Mouse (Mus musculus) small intestine, adult 2 months (tissue): ENCODE measurements around the gene Sec24a. TPM values are rescaled to one million over a fixed set of nuclear protein-coding genes. Genes with fewer than 3 reads are reported as not detected.
"Not testable (repeated sequence)": the region's sequence is repeated elsewhere in the genome, so short reads cannot be mapped to it uniquely, and the experiment has no call there.

Source experiments
- H3K27ac ChIP-seq: fragments of 200-500 bp; 2 replicates; pipeline ENCODE4 v1.5.1; 2012; ENCODE audit warnings: low read depth, low read length, control low read depth, inconsistent platforms; ENCODE audit not compliant: insufficient read depth
- H3K27me3 ChIP-seq: fragments of 200-500 bp; 2 replicates; pipeline ENCODE4 v1.6.1; 2012; ENCODE audit warnings: mild to moderate bottlenecking, moderate library complexity, low read length, inconsistent platforms; ENCODE audit not compliant: control insufficient read depth, insufficient read depth
- H3K36me3 ChIP-seq: fragments of 200-500 bp; 2 replicates; pipeline ENCODE4 v1.6.1; 2012; ENCODE audit warnings: mild to moderate bottlenecking, low read length, control low read depth, inconsistent platforms; ENCODE audit not compliant: control insufficient read depth, insufficient read depth
- H3K4me1 ChIP-seq: fragments of 200-500 bp; 2 replicates; pipeline ENCODE4 v1.6.1; 2012; ENCODE audit warnings: low read length, inconsistent platforms, mixed read lengths; ENCODE audit not compliant: control insufficient read depth, insufficient read depth, insufficient read length
- H3K4me3 ChIP-seq: fragments of 200-500 bp; 2 replicates; pipeline ENCODE4 v1.5.1; 2012; ENCODE audit warnings: low read depth, mild to moderate bottlenecking, control low read depth, inconsistent platforms, low read length, moderate library complexity
- CTCF ChIP-seq: fragments of 200-500 bp; IDR thresholded peaks from 2 replicates; pipeline ENCODE4 v1.5.1; 2012; ENCODE audit warnings: low read depth, mild to moderate bottlenecking, control low read depth, inconsistent platforms, low read length, moderate library complexity, mixed read lengths; ENCODE audit not compliant: insufficient replicate concordance, insufficient read length; ENCODE audit errors: extremely low read depth
- POLR2A ChIP-seq: fragments of 200-500 bp; IDR thresholded peaks from 2 replicates; pipeline ENCODE4 v1.6.1; 2012; ENCODE audit warnings: low read depth, mild to moderate bottlenecking, control low read depth, inconsistent platforms, low read length, moderate library complexity
- WGBS: fragments of 180-500 bp; shearing (Covaris S2); methylation state at CpG from one replicate; pipeline ENCODE4 v1.1.7; 2018; 5-methylcytosine and 5-hydroxymethylcytosine counted together
- polyA plus RNA-seq: library from polyadenylated mRNA; depleted of rRNA; stranded (reverse); fragments of >200 nt; gene quantifications from 2 replicates; pipeline ENCODE4 v1.2.3, GENCODE M21; 2012

Gene Sec24a
- polyA plus RNA-seq, 1 experiment, result 56.9 TPM

- Histone ChIP-seq H3K27me3 (no peaks in the 10 kb centered on the region), H3K27ac (peak overlapping the region; percentile 68; the same call in 1 of the 2 replicates), H3K4me3 (no peak overlapping the region), H3K4me1 (peaks cover 11% of the 10 kb centered on the region; the same call in 1 of the 2 replicates), H3K36me3 (no peaks in the 10 kb centered on the region)
- WGBS, result 40% methylated on average over 6 of the region's 6 CpGs
- no peak for TF ChIP-seq CTCF
- no peak for TF ChIP-seq POLR2A
Measured at GRCm38 (mm10) chr11:51759941-51760657, 3.3 kb downstream of the Sec24a start.

- H3K27me3 ChIP-seq, result no peaks in the 10 kb centered on the region
- 13% methylated on average over 2 of the region's 2 CpGs for WGBS
- TF ChIP-seq CTCF (no peak), POLR2A (no peak)
- no peaks in the 10 kb centered on the region for H3K36me3 ChIP-seq
- peak overlapping the region; percentile 68 for H3K27ac ChIP-seq
- peaks cover 11% of the 10 kb centered on the region; the same call in 1 of the 2 replicates for H3K4me1 ChIP-seq
- no peak overlapping the region for H3K4me3 ChIP-seq
Measured at GRCm38 (mm10) chr11:51759251-51759650, 4.2 kb downstream of the Sec24a start.

- peaks cover 11% of the 10 kb centered on the region; the same call in 1 of the 2 replicates for H3K4me1 ChIP-seq
- 89% methylated on average over 5 of the region's 5 CpGs for WGBS
- not testable (repeated sequence) for H3K27me3 ChIP-seq, H3K4me3 ChIP-seq, H3K36me3 ChIP-seq
- H3K27ac ChIP-seq, result peak overlapping the region; percentile 66; the same call in 1 of the 2 replicates
Measured at GRCm38 (mm10) chr11:51758207-51758606, 5.2 kb downstream of the Sec24a start.

- 39% methylated on average over 5 of the region's 5 CpGs for WGBS
- Histone ChIP-seq H3K4me1 (peaks cover 11% of the 10 kb centered on the region; the same call in 1 of the 2 replicates), H3K4me3 (no peak overlapping the region), H3K36me3 (peaks cover 4% of the 10 kb centered on the region; the same call in 1 of the 2 replicates), H3K27ac (peak overlapping the region; percentile 96), H3K27me3 (no peaks in the 10 kb centered on the region)
- no peak for TF ChIP-seq POLR2A
- TF ChIP-seq CTCF, result no peak
Measured at GRCm38 (mm10) chr11:51757625-51758024, 5.8 kb downstream of the Sec24a start.

GRCm38 (mm10) chr11:51757023-51757422 is 6.4 kb downstream of the Sec24a start:
- Histone ChIP-seq H3K36me3 (peaks cover 4% of the 10 kb centered on the region; the same call in 1 of the 2 replicates), H3K27me3 (no peaks in the 10 kb centered on the region), H3K4me1 (peaks cover 11% of the 10 kb centered on the region; the same call in 1 of the 2 replicates), H3K4me3 (peak overlapping the region; percentile 87), H3K27ac (peak overlapping the region; percentile 96)
- no peak for TF ChIP-seq CTCF
- no peak for TF ChIP-seq POLR2A
- 53% methylated on average over 11 of the region's 11 CpGs for WGBS

- peaks cover 11% of the 10 kb centered on the region; the same call in 1 of the 2 replicates for H3K4me1 ChIP-seq
- WGBS, result under 1% methylated on average over 41 of the region's 41 CpGs
- peak overlapping the region; percentile 87 for H3K4me3 ChIP-seq
- H3K36me3 ChIP-seq, result peaks cover 4% of the 10 kb centered on the region; the same call in 1 of the 2 replicates
- H3K27ac ChIP-seq, result peak overlapping the region; percentile 96
- no peaks in the 10 kb centered on the region for H3K27me3 ChIP-seq
- peak; percentile 55; the same call in 1 of the 2 replicates for TF ChIP-seq POLR2A
- no peak for TF ChIP-seq CTCF
Measured at GRCm38 (mm10) chr11:51756352-51756771, 7.1 kb downstream of the Sec24a start.

- peaks cover 11% of the 10 kb centered on the region; the same call in 1 of the 2 replicates for H3K4me1 ChIP-seq
- under 1% methylated on average over 46 of the region's 46 CpGs for WGBS
- H3K27me3 ChIP-seq, result no peaks in the 10 kb centered on the region
- TF ChIP-seq CTCF, result no peak
- no peak for TF ChIP-seq POLR2A
- peaks cover 4% of the 10 kb centered on the region; the same call in 1 of the 2 replicates for H3K36me3 ChIP-seq
- peak overlapping the region; percentile 89 for H3K27ac ChIP-seq
- peak overlapping the region; percentile 87 for H3K4me3 ChIP-seq
Measured at GRCm38 (mm10) chr11:51755621-51756311, 7.7 kb downstream of the Sec24a start.

GRCm38 (mm10) chr11:51751623-51752225 is 11.7 kb downstream of the Sec24a start:
- H3K4me3 ChIP-seq, H3K27ac ChIP-seq, H3K4me1 ChIP-seq, H3K27me3 ChIP-seq: not testable (repeated sequence)
- H3K36me3 ChIP-seq, result peaks cover 22% of the 10 kb centered on the region
- WGBS, result 86% methylated on average over 6 of the region's 6 CpGs
